Mouse (Mus musculus): ENCODE data around the gene Dpp9.

DNA sequence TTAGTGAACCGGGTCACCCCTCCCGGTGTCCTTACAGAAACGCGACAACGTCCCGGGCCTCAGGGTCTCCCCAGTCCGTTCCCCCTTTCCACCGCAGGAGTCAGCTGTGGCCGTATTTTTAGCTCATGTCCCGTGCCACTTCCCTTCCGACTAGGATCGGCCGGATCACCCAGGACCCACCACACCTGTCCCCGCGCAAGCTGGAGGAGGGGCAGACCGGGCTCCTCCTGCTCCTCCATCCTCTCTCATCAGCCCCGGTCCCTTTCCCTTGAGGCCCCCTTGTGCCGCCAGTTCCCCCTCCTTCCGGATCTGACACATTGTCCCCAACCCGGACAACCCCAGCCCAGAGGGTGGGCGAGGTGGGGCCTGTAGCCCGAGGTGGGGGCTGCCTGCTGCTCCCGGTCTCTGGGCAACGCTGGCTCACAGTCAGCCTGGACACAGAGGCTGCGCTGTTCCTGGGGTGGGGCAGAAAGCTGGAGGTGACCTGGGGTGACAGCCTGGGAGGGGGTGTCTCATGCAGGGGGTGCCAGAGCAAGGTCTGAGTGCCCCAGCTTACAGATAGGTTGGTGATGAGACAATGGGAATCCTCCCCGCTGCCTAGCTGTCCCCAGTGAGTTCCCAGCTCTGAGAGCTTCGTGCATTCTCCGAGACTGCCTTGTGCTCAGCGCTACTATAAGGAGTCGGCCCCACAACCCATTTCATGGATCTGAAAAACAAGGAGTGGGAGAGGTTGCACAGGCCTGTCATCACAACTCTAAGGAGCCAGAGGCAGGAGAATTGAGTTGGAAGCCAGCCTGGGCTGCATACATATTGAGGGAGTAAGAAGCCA, 69.7 kb downstream of the Dpp9 start:
- TF ChIP-seq GATA1 (IDR thresholded peaks at IDR 0.05; ENCODE audit: low read length) (no peak), TAL1 (IDR thresholded peaks at IDR 0.05; ENCODE audit: low read length) (no peak)

All from erythroblast, embryonic 14.5 days (primary cell).